Mouse (Mus musculus) hindbrain, embryonic 16.5 days (tissue): ENCODE results near the gene Pde10a. TPM values are rescaled to one million over a fixed set of nuclear protein-coding genes. Genes with fewer than 3 reads are reported as not detected.

Experiments used
- ATAC-seq: fragments of 200-750 bp; cut with Nextera tagmentation; 2 replicates; pipeline ENCODE4 v1.8.0; 2017; ENCODE audit warnings: moderate TSS enrichment, moderate library complexity
- H3K27ac ChIP-seq: fragments of 300-500 bp; sonication (generic); 2 replicates; pipeline ENCODE4 v1.5.1; 2014; ENCODE audit warnings: low read depth, mild to moderate bottlenecking, control low read depth, low read length, moderate library complexity
- H3K27me3 ChIP-seq: fragments of 300-500 bp; sonication (generic); replicated peaks from 2 replicates; pipeline ENCODE4 v1.6.1; 2014; ENCODE audit warnings: low read length; ENCODE audit not compliant: control insufficient read depth, insufficient read depth
- H3K36me3 ChIP-seq: fragments of 300-500 bp; sonication (generic); 2 replicates; pipeline ENCODE4 v1.6.1; 2014; ENCODE audit warnings: mild to moderate bottlenecking, low read length, moderate library complexity, mixed read lengths; ENCODE audit not compliant: control insufficient read depth, insufficient read depth
- H3K4me1 ChIP-seq: fragments of 300-500 bp; sonication (generic); 2 replicates; pipeline ENCODE4 v1.6.1; 2014; ENCODE audit warnings: low read depth, low read length; ENCODE audit not compliant: control insufficient read depth, insufficient read depth
- H3K4me2 ChIP-seq: fragments of 300-500 bp; sonication (generic); 2 replicates; pipeline ENCODE4 v1.6.1; 2014; ENCODE audit warnings: mild to moderate bottlenecking, low read length, control low read depth, moderate library complexity
- H3K4me3 ChIP-seq: fragments of 300-500 bp; sonication (generic); 2 replicates; pipeline ENCODE4 v1.5.1; 2014; ENCODE audit warnings: mild to moderate bottlenecking, low read length, control low read depth, moderate library complexity
- H3K9ac ChIP-seq: fragments of 300-500 bp; sonication (generic); 2 replicates; pipeline ENCODE4 v1.6.1; 2014; ENCODE audit warnings: low read depth, mild to moderate bottlenecking, control low read depth, low read length, moderate library complexity
- H3K9me3 ChIP-seq: fragments of 300-500 bp; sonication (generic); 2 replicates; pipeline ENCODE4 v1.6.1; 2014; ENCODE audit warnings: mild to moderate bottlenecking, low read length, moderate library complexity; ENCODE audit not compliant: control insufficient read depth
- WGBS: fragments of 180-500 bp; shearing (Covaris S2); extraction: QIAGEN DNeasy Blood & Tissue Kit; methylation state at CpG from one replicate; pipeline ENCODE4 v1.1.7; 2014; 5-methylcytosine and 5-hydroxymethylcytosine counted together
- polyA plus RNA-seq: library from polyadenylated mRNA; unstranded; fragments of >200 nt; fragmentation: Nextera tagmentation; extraction: Ambion mirVana; gene quantifications from 2 replicates; pipeline ENCODE4 v1.2.1, GENCODE M21; 2015

Gene Pde10a
- polyA plus RNA-seq, 1 experiment from 2014 or later, result 11.3 TPM

- H3K9me3 ChIP-seq, result no peaks in the 10 kb centered on the region
- peaks cover 27% of the 10 kb centered on the region for H3K4me1 ChIP-seq
- H3K27me3 ChIP-seq, result peaks cover 10% of the 10 kb centered on the region
- H3K27ac ChIP-seq, result no peak overlapping the region
- no peak for ATAC-seq
- peak overlapping the region; percentile 88 for H3K4me2 ChIP-seq
- no peaks in the 10 kb centered on the region for H3K36me3 ChIP-seq
- peak overlapping the region; percentile 90 for H3K4me3 ChIP-seq
- H3K9ac ChIP-seq, result no peak overlapping the region
- WGBS, result under 1% methylated on average over 15 of the region's 15 CpGs
Observed at GRCm38 (mm10) chr17:8799914-8800420, 274.8 kb downstream of the Pde10a start.

- H3K27me3 ChIP-seq, result peaks cover 10% of the 10 kb centered on the region
- peaks cover 31% of the 10 kb centered on the region for H3K4me1 ChIP-seq
- WGBS, result under 1% methylated on average over 52 of the region's 53 CpGs
- peak overlapping the region; percentile 88 for H3K4me2 ChIP-seq
- no peaks in the 10 kb centered on the region for H3K9me3 ChIP-seq
- H3K36me3 ChIP-seq, result no peaks in the 10 kb centered on the region
- peak overlapping the region; percentile 88 for H3K27ac ChIP-seq
- H3K4me3 ChIP-seq, result peak overlapping the region; percentile 90
- peak; percentile 53 for ATAC-seq
- H3K9ac ChIP-seq, result peak overlapping the region; percentile 96
Observed at GRCm38 (mm10) chr17:8800478-8801082, 275.4 kb downstream of the Pde10a start.

- Histone ChIP-seq H3K9me3 (no peaks in the 10 kb centered on the region), H3K4me2 (peak overlapping the region; percentile 88), H3K4me3 (peak overlapping the region; percentile 90), H3K27me3 (peaks cover 10% of the 10 kb centered on the region), H3K27ac (peak overlapping the region; percentile 88), H3K9ac (peak overlapping the region; percentile 96), H3K4me1 (peaks cover 31% of the 10 kb centered on the region), H3K36me3 (no peaks in the 10 kb centered on the region)
- under 1% methylated on average over 47 of the region's 72 CpGs for WGBS
- peak; percentile 86 for ATAC-seq
Observed at GRCm38 (mm10) chr17:8801083-8801854, 276.1 kb downstream of the Pde10a start.

GRCm38 (mm10) chr17:8801855-8802104 lies 276.6 kb downstream of the Pde10a start:
- no peak; the same call in 1 of the 2 replicates for ATAC-seq
- WGBS, result 0% methylated on average over 25 of the region's 31 CpGs
- peak overlapping the region; percentile 96 for H3K9ac ChIP-seq
- H3K27me3 ChIP-seq, result peaks cover 10% of the 10 kb centered on the region
- peak overlapping the region; percentile 88 for H3K27ac ChIP-seq
- peak overlapping the region; percentile 90 for H3K4me3 ChIP-seq
- no peaks in the 10 kb centered on the region for H3K9me3 ChIP-seq
- peaks cover 31% of the 10 kb centered on the region for H3K4me1 ChIP-seq
- H3K36me3 ChIP-seq, result no peaks in the 10 kb centered on the region
- H3K4me2 ChIP-seq, result peak overlapping the region; percentile 88

GRCm38 (mm10) chr17:8802161-8802888 lies 277.2 kb downstream of the Pde10a start:
- Histone ChIP-seq H3K36me3 (no peaks in the 10 kb centered on the region), H3K4me2 (peak overlapping the region; percentile 88), H3K9ac (peak overlapping the region; percentile 96), H3K4me3 (peak overlapping the region; percentile 90), H3K9me3 (no peaks in the 10 kb centered on the region), H3K27ac (peak overlapping the region; percentile 88), H3K27me3 (peaks cover 10% of the 10 kb centered on the region), H3K4me1 (peaks cover 31% of the 10 kb centered on the region)
- WGBS, result under 1% methylated on average over 33 of the region's 33 CpGs
- ATAC-seq, result peak; percentile 46

- peak; percentile 9; the same call in 1 of the 2 replicates for ATAC-seq
- Histone ChIP-seq H3K27ac (peak overlapping the region; percentile 88), H3K27me3 (peaks cover 6% of the 10 kb centered on the region), H3K9ac (peak overlapping the region; percentile 96), H3K36me3 (no peaks in the 10 kb centered on the region), H3K4me3 (peak overlapping the region; percentile 90), H3K9me3 (no peaks in the 10 kb centered on the region), H3K4me1 (peaks cover 31% of the 10 kb centered on the region), H3K4me2 (peak overlapping the region; percentile 88)
- WGBS, result 7% methylated on average over 27 of the region's 27 CpGs
Observed at GRCm38 (mm10) chr17:8802889-8803799, 278.0 kb downstream of the Pde10a start.

- WGBS, result 43% methylated on average over 3 of the region's 3 CpGs
- H3K4me1 ChIP-seq, result peaks cover 29% of the 10 kb centered on the region
- H3K36me3 ChIP-seq, result no peaks in the 10 kb centered on the region
- H3K27ac ChIP-seq, result no peak overlapping the region
- H3K9me3 ChIP-seq, result no peaks in the 10 kb centered on the region
- H3K4me3 ChIP-seq, result no peak overlapping the region
- H3K4me2 ChIP-seq, result no peak overlapping the region
- no peak for ATAC-seq
- no peaks in the 10 kb centered on the region for H3K27me3 ChIP-seq
- H3K9ac ChIP-seq, result no peak overlapping the region
Observed at GRCm38 (mm10) chr17:8807345-8807744, 282.2 kb downstream of the Pde10a start.

- no peak for ATAC-seq
- no peaks in the 10 kb centered on the region for H3K36me3 ChIP-seq
- no peak overlapping the region for H3K27ac ChIP-seq
Observed at GRCm38 (mm10) chr17:8809771-8810170, 284.6 kb downstream of the Pde10a start.

More at GRCm38 (mm10) chr17:8809771-8810170, 284.6 kb downstream of the Pde10a start:
- no peak overlapping the region for H3K9ac ChIP-seq
- H3K4me1 ChIP-seq, result peaks cover 14% of the 10 kb centered on the region
- 54% methylated on average over 6 of the region's 6 CpGs for whole genome bisulfite sequencing
- H3K27me3 ChIP-seq, result no peaks in the 10 kb centered on the region
- no peak overlapping the region for H3K4me3 ChIP-seq
- H3K4me2 ChIP-seq, result no peak overlapping the region
- no peaks in the 10 kb centered on the region for H3K9me3 ChIP-seq
